Mouse (Mus musculus) Muller cell, postnatal 12 days (primary cell): ENCODE measurements around the gene Ccni.

Source experiments
- DNase-seq: peaks from one replicate; pipeline ENCODE4 v3.0.0-alpha.2; 2015; ENCODE audit errors: inconsistent ontology term

The Ccni gene

GRCm38 (mm10) chr5:93136956-93137586, 69.2 kb downstream of the Ccni start:
- peak; percentile 30 for DNase-seq

DNA sequence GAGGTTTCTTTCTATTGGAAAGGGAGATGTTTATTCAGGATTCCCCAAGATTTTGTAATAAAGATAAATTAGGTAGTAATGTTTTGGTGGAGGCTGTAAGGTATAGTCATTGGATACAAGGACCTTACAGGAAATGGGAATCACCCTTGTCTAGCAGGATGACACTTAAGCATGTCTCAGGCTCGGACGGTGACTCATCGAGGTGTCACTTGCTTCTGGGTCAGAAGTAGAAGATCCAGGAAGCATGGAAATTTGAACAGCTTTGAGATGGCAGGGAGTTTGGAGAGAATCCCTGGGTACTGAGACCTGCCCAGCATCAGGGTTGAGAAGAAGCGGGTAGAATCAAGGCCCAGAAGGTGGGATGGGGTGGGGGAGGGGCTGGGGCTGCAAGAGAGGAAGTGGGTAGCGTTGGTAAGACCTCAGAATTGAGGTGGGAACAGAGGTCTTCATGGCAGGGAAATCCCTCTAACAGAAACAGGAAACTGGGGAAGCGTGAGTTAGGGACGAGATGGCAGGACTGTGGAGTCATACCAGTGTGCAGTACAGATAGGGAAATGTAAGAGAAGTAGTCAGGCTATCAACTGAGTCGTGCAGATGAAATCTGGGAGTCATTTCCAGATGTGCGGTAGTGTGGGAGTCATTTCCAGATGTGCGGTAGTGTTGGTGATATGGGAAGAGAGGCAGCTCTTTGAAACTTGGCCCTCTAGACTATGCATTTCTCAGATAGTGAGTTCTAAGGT, 70.8 kb downstream of the Ccni start:
- DNase-seq = no peak

DNA sequence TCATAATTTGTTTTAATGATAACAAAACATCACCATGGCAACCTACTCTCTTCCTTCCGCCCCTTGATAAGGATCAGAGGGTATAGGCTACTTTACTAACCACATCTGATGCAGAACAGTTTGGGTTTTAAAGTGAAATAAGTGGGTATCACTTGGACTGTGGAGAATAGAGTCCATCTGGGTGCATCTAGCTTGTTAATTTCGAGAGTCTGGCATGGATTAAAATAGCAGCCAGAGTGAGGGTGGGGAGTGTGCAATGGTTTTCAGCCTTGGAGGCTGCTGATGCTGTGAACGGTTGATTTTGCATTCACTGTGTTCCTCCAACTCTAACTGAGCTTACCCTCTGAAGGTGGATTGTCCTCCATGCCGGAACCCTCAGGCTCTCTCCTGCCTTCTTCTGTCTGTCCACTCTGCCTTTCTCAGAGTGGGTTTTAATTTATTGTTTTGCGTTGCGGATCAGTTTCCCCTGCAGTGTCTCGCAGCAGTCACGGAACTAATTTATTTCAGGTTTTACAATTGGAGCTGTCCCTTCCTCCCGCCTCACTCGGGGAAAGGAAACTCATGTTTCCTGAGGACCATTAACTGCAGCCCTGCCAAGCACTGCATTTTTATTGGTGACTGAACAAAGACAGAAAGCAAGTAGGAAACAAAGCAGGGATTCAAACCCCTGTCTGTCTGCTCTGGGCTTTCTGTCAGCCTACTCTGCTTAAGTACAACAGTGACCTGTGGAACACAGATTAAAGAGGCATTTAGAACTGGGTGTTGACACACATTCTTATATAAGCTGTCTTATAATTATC, 72.7 kb downstream of the Ccni start:
- peak; percentile 56 for DNase-seq
